13 mouse cellular contexts compared by ENCODE assay signal in genomic region chr12:52435795-52436211, GRCm38 (mm10).
DNase-seq lines count a peak whose midpoint lies in the region; ATAC-seq and TF ChIP-seq lines count a peak whose summit lies in the region.
"Had no signal": no experiment of that assay in that cellular context is flagged by ENCODE, and none has a peak within 500 bp of the region (broad histone marks: within the 10 kb centered on the region; RNA-seq: fewer than 3 reads in every experiment).

No protein-coding gene starts in this region.

- 74% methylated on average over 16 of the region's 16 CpGs for WGBS in neural tube, embryonic 11.5 days
- 28% methylated on average over 16 of the region's 16 CpGs for WGBS in forebrain, embryonic 13.5 days
- WGBS in midbrain, embryonic 11.5 days: 61% methylated on average over 16 of the region's 16 CpGs
- WGBS in stomach, postnatal 0 days: 68% methylated on average over 16 of the region's 16 CpGs

- no peak overlapping the region for H3K9ac ChIP-seq in neural tube, embryonic 11.5 days (ENCODE audit: low read length)
- no peak overlapping the region for H3K9ac ChIP-seq in forebrain, embryonic 13.5 days
- no peak overlapping the region for H3K9ac ChIP-seq in midbrain, embryonic 11.5 days (ENCODE audit: low read length)
- no peak overlapping the region for H3K9ac ChIP-seq in stomach, postnatal 0 days (ENCODE audit: low read length)

- no peak overlapping the region for H3K27ac ChIP-seq in neural tube, embryonic 11.5 days (ENCODE audit: low read depth, low read length)
- H3K27ac ChIP-seq in forebrain, embryonic 13.5 days: peak overlapping the region; percentile 45; the same call in 1 of the 2 replicates
- no peak overlapping the region for H3K27ac ChIP-seq in midbrain, embryonic 11.5 days (ENCODE audit: low read depth, low read length)
- no peak overlapping the region for H3K27ac ChIP-seq in stomach, postnatal 0 days (replicated peaks)

- no peak for DNase-seq in neural tube, embryonic 11.5 days (ENCODE audit: low spot score)
- DNase-seq in neural tube, embryonic 10.5 days (ENCODE audit: extremely low spot score, low spot score): no peak
- DNase-seq in midbrain, embryonic 11.5 days (ENCODE audit: low spot score, missing footprints): no peak
- no peak for DNase-seq in stomach, postnatal 0 days (ENCODE audit: low spot score)
- no peak for DNase-seq in heart, adult 18-20 months
- DNase-seq: cerebellum, adult 18-20 months; gastrocnemius, postnatal 14 days; heart, postnatal 10 days; left cerebral cortex, postnatal 4 days; lung, adult 18-20 months; right cerebral cortex, adult 18-20 months had no signal

- H3K9me3 ChIP-seq in neural tube, embryonic 11.5 days (ENCODE audit: control insufficient read depth, low read length): no peaks in the 10 kb centered on the region
- no peaks in the 10 kb centered on the region for H3K9me3 ChIP-seq in forebrain, embryonic 13.5 days (replicated peaks)
- H3K9me3 ChIP-seq in midbrain, embryonic 11.5 days (ENCODE audit: control insufficient read depth, low read length): no peaks in the 10 kb centered on the region
- no peaks in the 10 kb centered on the region for H3K9me3 ChIP-seq in stomach, postnatal 0 days (ENCODE audit: control insufficient read depth, low read length)

- no peak overlapping the region for H3K4me2 ChIP-seq in neural tube, embryonic 11.5 days (ENCODE audit: low read depth)
- H3K4me2 ChIP-seq in forebrain, embryonic 13.5 days: peak overlapping the region; percentile 43
- H3K4me2 ChIP-seq in midbrain, embryonic 11.5 days: no peak overlapping the region
- no peak overlapping the region for H3K4me2 ChIP-seq in stomach, postnatal 0 days (replicated peaks; ENCODE audit: low read depth)

- no peaks in the 10 kb centered on the region for H3K36me3 ChIP-seq in neural tube, embryonic 11.5 days (ENCODE audit: control insufficient read depth, insufficient read depth, low read length)
- no peaks in the 10 kb centered on the region for H3K36me3 ChIP-seq in forebrain, embryonic 13.5 days (ENCODE audit: poor library complexity, severe bottlenecking)
- no peaks in the 10 kb centered on the region for H3K36me3 ChIP-seq in midbrain, embryonic 11.5 days (ENCODE audit: control insufficient read depth, insufficient read depth, low read length)
- H3K36me3 ChIP-seq in stomach, postnatal 0 days (ENCODE audit: control insufficient read depth, insufficient read depth, low read length): no peaks in the 10 kb centered on the region

- no peaks in the 10 kb centered on the region for H3K27me3 ChIP-seq in neural tube, embryonic 11.5 days (ENCODE audit: control insufficient read depth, insufficient read depth, low read length)
- no peaks in the 10 kb centered on the region for H3K27me3 ChIP-seq in forebrain, embryonic 13.5 days
- no peaks in the 10 kb centered on the region for H3K27me3 ChIP-seq in midbrain, embryonic 11.5 days (ENCODE audit: control insufficient read depth, insufficient read depth, low read length)
- no peaks in the 10 kb centered on the region for H3K27me3 ChIP-seq in stomach, postnatal 0 days (ENCODE audit: control insufficient read depth, insufficient read depth, low read length)

- no peak for TF ChIP-seq EP300 in stomach, postnatal 0 days (optimal IDR thresholded peaks at IDR 0.05)

- no peak overlapping the region for H3K4me3 ChIP-seq in neural tube, embryonic 11.5 days (ENCODE audit: low read depth, low read length)
- no peak overlapping the region for H3K4me3 ChIP-seq in forebrain, embryonic 13.5 days
- H3K4me3 ChIP-seq in midbrain, embryonic 11.5 days (ENCODE audit: low read depth, low read length): no peak overlapping the region
- H3K4me3 ChIP-seq in stomach, postnatal 0 days (ENCODE audit: low read depth, low read length): no peak overlapping the region

- peak; percentile 58; the same call in 1 of the 2 replicates for ATAC-seq in neural tube, embryonic 11.5 days (ENCODE audit: insufficient read depth, low FRiP score, low TSS enrichment)
- peak; percentile 59 for ATAC-seq in forebrain, embryonic 13.5 days
- peak; percentile 61; the same call in 1 of the 2 replicates for ATAC-seq in midbrain, embryonic 11.5 days (ENCODE audit: low FRiP score)
- no peak for ATAC-seq in megakaryocyte-erythroid progenitor cell, adult 5-6 weeks (replicated peaks; ENCODE audit: low FRiP score, low TSS enrichment, poor library complexity, severe bottlenecking)
- ATAC-seq in stomach, postnatal 0 days (ENCODE audit: low FRiP score, low TSS enrichment): no peak

- no peak for TF ChIP-seq CTCF in stomach, postnatal 0 days (IDR thresholded peaks at IDR 0.05; ENCODE audit: low read depth)

- no peaks in the 10 kb centered on the region for H3K4me1 ChIP-seq in neural tube, embryonic 11.5 days (ENCODE audit: control insufficient read depth, insufficient read depth, low read length)
- peaks cover 27% of the 10 kb centered on the region for H3K4me1 ChIP-seq in forebrain, embryonic 13.5 days
- no peaks in the 10 kb centered on the region for H3K4me1 ChIP-seq in midbrain, embryonic 11.5 days (ENCODE audit: control insufficient read depth, insufficient read depth, low read length)
- no peaks in the 10 kb centered on the region for H3K4me1 ChIP-seq in stomach, postnatal 0 days (replicated peaks; ENCODE audit: control insufficient read depth, insufficient read depth)

Comparison
In these comparisons a context has a peak if more than half of its experiments do, and no peak if none do; other contexts are left out.
1. ATAC-seq: peak in neural tube, embryonic 11.5 days (single experiment), forebrain, embryonic 13.5 days (single experiment) and midbrain, embryonic 11.5 days (single experiment); none in megakaryocyte-erythroid progenitor cell, adult 5-6 weeks (single experiment) and stomach, postnatal 0 days (single experiment).